Mouse (Mus musculus) layer of hippocampus, adult 2 months (tissue): ENCODE results near the gene Ccdc63. TPM values are rescaled to one million over a fixed set of nuclear protein-coding genes. Genes with fewer than 3 reads are reported as not detected.

Experiments used
- DNase-seq, 2 experiments: peaks; one replicate each; pipeline ENCODE4 v3.0.0; 2022; ENCODE audit warnings: low spot score in 2 of 2
- H3K27ac ChIP-seq: fragments of 200-600 bp; 2 replicates; pipeline ENCODE4 v1.8.1; 2022
- H3K4me3 ChIP-seq: fragments of 200-600 bp; 2 replicates; pipeline ENCODE4 v1.8.1; 2022; ENCODE audit warnings: mild to moderate bottlenecking
- CTCF ChIP-seq: fragments of 200-600 bp; conservative IDR thresholded peaks from 2 replicates; pipeline ENCODE4 v1.8.1; 2022; ENCODE audit warnings: antibody characterized with exemption, mild to moderate bottlenecking, moderate library complexity
- total RNA-seq, 2 experiments: library from RNA; stranded (reverse); gene quantifications; 2 replicates each; pipeline ENCODE4 v1.2.3; 2021

Ccdc63 gene
- total RNA-seq, 2 experiments from 2014 or later, result 0.39 to 1.2 TPM

- H3K27ac ChIP-seq, result no peak overlapping the region; the same call in 1 of the 2 replicates
- no peak for DNase-seq
- no peak overlapping the region for H3K4me3 ChIP-seq
- TF ChIP-seq CTCF, result no peak
These were observed 31.1 kb downstream of the Ccdc63 start for GRCm38 (mm10) chr5:122109325-122110060.

GRCm38 (mm10) chr5:122108104-122108503 lies 32.5 kb downstream of the Ccdc63 start:
- no peak overlapping the region for H3K4me3 ChIP-seq
- DNase-seq, result no peak
- no peak overlapping the region for H3K27ac ChIP-seq
- TF ChIP-seq CTCF, result no peak

DNA sequence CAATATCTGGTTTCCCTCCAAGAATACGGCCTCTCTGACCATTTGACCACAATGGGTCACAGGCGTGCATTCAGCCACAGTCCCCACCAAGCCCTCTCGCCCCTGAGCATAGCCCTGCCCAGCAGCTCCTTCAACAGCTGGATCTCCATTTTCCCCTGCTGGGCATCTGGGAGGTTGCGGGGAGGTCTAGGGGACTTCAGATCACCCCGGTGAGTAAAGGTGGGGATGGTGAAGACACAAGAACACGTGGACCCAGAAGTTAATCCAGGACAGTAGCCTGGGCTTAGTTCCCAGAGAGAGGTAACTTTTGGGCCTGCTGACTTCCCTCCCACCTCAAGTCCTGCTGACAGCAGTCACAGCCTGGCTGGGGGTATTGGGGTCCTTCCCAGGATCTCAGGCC lies 34.4 kb downstream of the Ccdc63 start:
- no peak overlapping the region for H3K4me3 ChIP-seq
- TF ChIP-seq CTCF, result no peak
- H3K27ac ChIP-seq, result no peak overlapping the region

GRCm38 (mm10) chr5:122104981-122105380 lies 35.6 kb downstream of the Ccdc63 start:
- DNase-seq, result no peak
- H3K27ac ChIP-seq, result no peak overlapping the region
- TF ChIP-seq CTCF, result no peak
- H3K4me3 ChIP-seq, result no peak overlapping the region

More for the DNA sequence above, 34.4 kb downstream of the Ccdc63 start:
- no peak for DNase-seq

- H3K4me3 ChIP-seq, result no peak overlapping the region
- no peak overlapping the region for H3K27ac ChIP-seq
- DNase-seq, result peak in 1 of 2 experiments; percentile 40
- peak; percentile 87 for TF ChIP-seq CTCF
These were observed 36.4 kb downstream of the Ccdc63 start for GRCm38 (mm10) chr5:122104201-122104600.

GRCm38 (mm10) chr5:122103075-122103474 lies 37.5 kb downstream of the Ccdc63 start:
- DNase-seq, result no peak
- peak overlapping the region; percentile 23; the same call in 1 of the 2 replicates for H3K4me3 ChIP-seq
- H3K27ac ChIP-seq, result peak overlapping the region; percentile 28; the same call in 1 of the 2 replicates
- no peak for TF ChIP-seq CTCF

DNA sequence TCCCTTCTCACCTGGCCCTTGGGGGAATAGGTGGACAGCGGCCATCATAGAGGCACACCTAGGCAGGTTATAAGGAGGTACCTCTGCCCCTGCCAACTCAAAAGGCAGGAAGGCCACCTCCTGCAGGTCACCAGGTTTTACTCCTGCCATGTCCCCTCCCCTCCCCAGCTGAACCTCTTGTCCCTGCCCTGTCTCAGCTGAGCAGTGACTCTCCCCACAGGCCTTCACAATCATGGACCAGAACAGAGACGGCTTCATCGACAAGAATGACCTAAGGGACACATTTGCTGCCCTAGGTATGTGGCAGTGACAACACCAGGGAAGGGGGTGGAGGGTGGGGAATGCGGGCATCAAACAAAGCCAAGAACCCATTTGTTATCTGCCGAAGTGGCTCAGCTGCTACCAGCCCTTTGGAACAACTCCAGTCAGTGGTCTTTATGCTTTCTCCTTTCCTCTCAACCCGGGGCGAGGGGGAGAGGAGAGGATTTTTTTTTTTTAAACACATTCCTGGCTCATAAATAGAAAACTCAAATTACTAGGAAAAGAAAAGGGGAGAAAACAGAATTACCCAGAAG lies 38.1 kb downstream of the Ccdc63 start:
- TF ChIP-seq CTCF, result no peak
- peak overlapping the region; percentile 23; the same call in 1 of the 2 replicates for H3K4me3 ChIP-seq
- peak overlapping the region; percentile 28; the same call in 1 of the 2 replicates for H3K27ac ChIP-seq
- DNase-seq, result no peak

GRCm38 (mm10) chr5:122094439-122094838 lies 46.2 kb downstream of the Ccdc63 start:
- no peak overlapping the region for H3K27ac ChIP-seq
- H3K4me3 ChIP-seq, result no peak overlapping the region
- DNase-seq, result no peak
- no peak for TF ChIP-seq CTCF

GRCm38 (mm10) chr5:122093734-122094133 lies 46.9 kb downstream of the Ccdc63 start:
- TF ChIP-seq CTCF, result no peak
- Histone ChIP-seq H3K4me3 (no peak overlapping the region), H3K27ac (no peak overlapping the region)
- DNase-seq, result no peak

GRCm38 (mm10) chr5:122092794-122093193 lies 47.8 kb downstream of the Ccdc63 start:
- TF ChIP-seq CTCF, result no peak
- H3K4me3 ChIP-seq, result no peak overlapping the region
- no peak overlapping the region for H3K27ac ChIP-seq
- no peak for DNase-seq

GRCm38 (mm10) chr5:122091070-122091469 lies 49.6 kb downstream of the Ccdc63 start:
- peak; percentile 85 for TF ChIP-seq CTCF
- DNase-seq, result peak in 1 of 2 experiments; percentile 59
- H3K4me3 ChIP-seq, result no peak overlapping the region
- no peak overlapping the region for H3K27ac ChIP-seq

DNA sequence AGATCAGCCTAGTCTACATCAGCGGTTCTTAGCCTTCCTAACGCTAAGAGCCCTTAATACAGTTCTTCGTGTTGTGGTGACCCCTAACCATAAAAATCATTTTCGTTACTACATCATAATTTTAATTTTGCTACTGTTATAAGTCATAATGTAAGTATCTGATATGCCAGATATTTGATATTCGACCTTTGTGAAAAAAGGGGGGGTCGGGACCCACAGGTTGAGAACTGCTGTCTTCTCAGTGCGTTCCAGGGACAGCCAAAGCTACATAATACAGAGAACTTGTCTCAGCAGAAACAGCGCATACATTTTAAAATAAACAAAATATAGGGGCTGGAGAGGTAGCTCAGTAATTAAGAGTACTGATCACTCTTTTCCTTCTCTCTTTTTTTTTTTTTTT lies 51.0 kb downstream of the Ccdc63 start:
- Histone ChIP-seq H3K4me3 (no peak overlapping the region), H3K27ac (no peak overlapping the region)
- TF ChIP-seq CTCF, result no peak
- DNase-seq, result no peak

DNA sequence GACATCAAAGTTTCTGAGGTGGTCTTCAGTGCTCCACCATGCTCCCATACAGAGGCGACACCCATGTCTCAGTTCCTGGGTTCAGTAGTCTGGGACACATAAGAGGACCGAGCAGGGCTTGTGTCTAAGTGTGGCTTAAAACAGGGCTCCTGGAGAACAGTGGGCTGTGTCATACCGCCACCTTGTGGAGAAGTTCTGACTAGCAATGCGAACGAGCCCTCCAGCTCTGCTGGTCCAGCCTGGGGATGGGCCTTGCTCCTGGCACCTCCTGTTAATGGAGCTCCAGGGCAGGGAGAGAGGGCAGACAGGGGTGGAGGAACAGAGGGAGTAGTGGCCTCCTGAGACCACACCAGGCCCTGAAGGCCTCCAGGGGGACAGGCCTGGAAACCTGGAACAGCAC lies 51.7 kb downstream of the Ccdc63 start:
- peak; percentile 92 for TF ChIP-seq CTCF
- Histone ChIP-seq H3K4me3 (no peak overlapping the region), H3K27ac (no peak overlapping the region)
- DNase-seq, result peak; percentile 86 to 96

- H3K27ac ChIP-seq, result no peak overlapping the region
- DNase-seq, result no peak
- H3K4me3 ChIP-seq, result no peak overlapping the region
- no peak for TF ChIP-seq CTCF
These were observed 54.5 kb downstream of the Ccdc63 start for GRCm38 (mm10) chr5:122086121-122086520.
